Mouse (Mus musculus) stomach, postnatal 0 days (tissue): ENCODE measurements around the gene Arid3c.

Source experiments
- CTCF ChIP-seq: IDR thresholded peaks from 2 replicates; pipeline ENCODE4 v1.5.1; 2016; ENCODE audit warnings: antibody characterized with exemption, low read depth, mild to moderate bottlenecking, moderate library complexity
- EP300 ChIP-seq: optimal IDR thresholded peaks from 2 replicates; pipeline ENCODE3; 2016; ENCODE audit warnings: antibody characterized with exemption

GRCm38 (mm10) chr4:41762099-41762687, 31.3 kb upstream of the Arid3c start:
- TF ChIP-seq EP300: no peak
- no peak for TF ChIP-seq CTCF
